Mouse (Mus musculus) kidney, adult 2 months (tissue): ENCODE measurements at regions not wholly inside any gene's neighbourhood (a gene's known extent, or its start where the extent isn't known, plus 50 kb on each side); places are given as distances from the start of the nearest gene placed in this dataset.

Source experiments
- DNase-seq: peaks from one replicate; pipeline ENCODE4 v3.0.0; 2021
- H3K27ac ChIP-seq: fragments of 200-500 bp; 2 replicates; pipeline ENCODE4 v1.5.1; 2012; ENCODE audit warnings: low read depth, low read length, control low read depth, inconsistent platforms; ENCODE audit not compliant: insufficient read depth
- H3K27me3 ChIP-seq: fragments of 200-500 bp; replicated peaks from 2 replicates; pipeline ENCODE4 v1.6.1; 2012; ENCODE audit warnings: mild to moderate bottlenecking, moderate library complexity, low read length, inconsistent platforms; ENCODE audit not compliant: control insufficient read depth, insufficient read depth
- H3K36me3 ChIP-seq: fragments of 200-500 bp; 2 replicates; pipeline ENCODE4 v1.6.1; 2012; ENCODE audit warnings: mild to moderate bottlenecking, moderate library complexity, low read length, inconsistent platforms; ENCODE audit not compliant: control insufficient read depth, insufficient read depth
- H3K4me1 ChIP-seq: fragments of 200-500 bp; 2 replicates; pipeline ENCODE4 v1.6.1; 2011; ENCODE audit warnings: low read length; ENCODE audit not compliant: control insufficient read depth, insufficient read depth
- H3K4me3 ChIP-seq: fragments of 200-500 bp; 2 replicates; pipeline ENCODE4 v1.5.1; 2011; ENCODE audit warnings: mild to moderate bottlenecking, low read depth, low read length, control low read depth; ENCODE audit not compliant: insufficient read depth
- CTCF ChIP-seq: fragments of 200-500 bp; conservative IDR thresholded peaks from 2 replicates; pipeline ENCODE4 v1.5.1; 2011; ENCODE audit warnings: low read depth, mild to moderate bottlenecking, control low read depth, low read length, moderate library complexity, mixed read lengths; ENCODE audit not compliant: insufficient read depth, insufficient read length
- POLR2A ChIP-seq: fragments of 200-500 bp; IDR thresholded peaks from one replicate; pipeline ENCODE4 v1.6.1; 2011; ENCODE audit warnings: low read depth, low read length, control low read depth
- WGBS: fragments of 180-500 bp; shearing (Covaris S2); methylation state at CpG from one replicate; pipeline ENCODE4 v1.1.7; 2018; 5-methylcytosine and 5-hydroxymethylcytosine counted together

DNA sequence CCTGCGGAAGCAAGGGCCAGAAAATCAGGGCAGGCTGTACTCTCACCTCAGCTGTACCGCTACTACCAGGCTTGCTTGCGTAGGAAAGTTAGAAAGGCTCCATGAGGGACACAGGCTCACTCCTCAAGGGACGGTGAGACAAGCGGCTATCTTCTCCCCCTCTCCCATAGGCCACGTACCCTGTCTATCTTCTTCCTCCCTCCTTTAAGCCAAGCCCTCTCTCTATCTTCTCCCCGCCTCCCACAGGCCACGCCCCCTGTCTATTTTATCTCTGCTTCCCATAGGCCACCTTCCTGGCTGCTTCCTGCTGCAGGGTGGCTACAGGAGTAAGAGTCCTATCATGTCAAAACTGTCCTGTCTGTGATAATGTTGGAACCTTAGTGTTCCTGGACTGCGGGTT is 409.1 kb upstream of the Kcnab2 start:
- Histone ChIP-seq H3K27me3 (no peaks in the 10 kb centered on the region), H3K27ac (no peak overlapping the region), H3K36me3 (no peaks in the 10 kb centered on the region), H3K4me3 (no peak overlapping the region), H3K4me1 (peaks cover 2% of the 10 kb centered on the region; the same call in 1 of the 2 replicates)
- WGBS, result 83% methylated on average over 9 of the region's 9 CpGs
- DNase-seq, result no peak
- TF ChIP-seq CTCF (no peak), POLR2A (no peak)

DNA sequence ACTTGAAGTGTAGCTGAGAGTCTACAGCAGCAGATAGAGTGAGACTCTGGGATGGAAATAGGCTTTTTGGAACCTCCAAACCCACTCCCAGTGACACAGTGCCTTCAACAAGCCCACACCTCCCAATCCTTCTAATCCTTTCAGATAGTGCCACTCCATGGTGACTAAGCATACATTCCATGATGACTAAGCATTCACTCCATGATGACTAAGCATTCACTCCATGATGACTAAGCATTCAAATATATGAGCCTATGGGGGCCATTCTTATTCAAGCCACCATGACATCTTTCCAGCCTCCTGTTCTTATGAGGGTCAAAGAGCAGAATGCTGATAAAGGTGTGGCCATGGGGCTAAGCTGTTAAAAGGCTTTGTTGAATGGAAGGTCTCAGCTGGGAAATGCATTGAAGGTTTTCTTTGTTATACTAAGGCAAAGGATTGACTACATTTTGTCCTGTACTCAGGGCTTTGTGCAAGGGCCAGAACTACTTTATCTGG is 403.8 kb upstream of the Kcnab2 start:
- Histone ChIP-seq H3K4me3 (no peak overlapping the region), H3K4me1 (no peaks in the 10 kb centered on the region), H3K36me3 (no peaks in the 10 kb centered on the region), H3K27me3 (no peaks in the 10 kb centered on the region), H3K27ac (no peak overlapping the region)
- no peak for TF ChIP-seq CTCF
- no peak for TF ChIP-seq POLR2A
- no peak for DNase-seq

DNA sequence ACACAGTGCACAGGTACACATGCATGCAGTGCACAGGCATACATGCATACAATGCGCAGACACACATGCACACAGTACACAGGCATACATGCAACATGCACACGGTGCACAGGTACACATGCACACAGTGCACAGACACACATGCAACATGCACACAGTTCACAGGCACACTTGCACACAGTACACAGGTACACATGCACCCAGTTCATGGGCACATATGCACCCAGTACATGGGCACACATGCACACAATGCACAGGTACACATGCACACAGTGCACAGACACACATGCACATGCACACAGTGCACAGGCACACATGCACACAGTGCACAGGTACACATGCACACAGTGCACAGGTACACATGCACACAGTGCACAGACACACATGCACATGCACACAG is 402.7 kb upstream of the Kcnab2 start:
- TF ChIP-seq POLR2A, result no peak
- TF ChIP-seq CTCF, result no peak
- no peak for DNase-seq
- no peaks in the 10 kb centered on the region for H3K4me1 ChIP-seq
- H3K4me3 ChIP-seq, result no peak overlapping the region
- H3K36me3 ChIP-seq, result no peaks in the 10 kb centered on the region
- 97% methylated on average over 2 of the region's 2 CpGs for WGBS
- no peaks in the 10 kb centered on the region for H3K27me3 ChIP-seq
- no peak overlapping the region for H3K27ac ChIP-seq

DNA sequence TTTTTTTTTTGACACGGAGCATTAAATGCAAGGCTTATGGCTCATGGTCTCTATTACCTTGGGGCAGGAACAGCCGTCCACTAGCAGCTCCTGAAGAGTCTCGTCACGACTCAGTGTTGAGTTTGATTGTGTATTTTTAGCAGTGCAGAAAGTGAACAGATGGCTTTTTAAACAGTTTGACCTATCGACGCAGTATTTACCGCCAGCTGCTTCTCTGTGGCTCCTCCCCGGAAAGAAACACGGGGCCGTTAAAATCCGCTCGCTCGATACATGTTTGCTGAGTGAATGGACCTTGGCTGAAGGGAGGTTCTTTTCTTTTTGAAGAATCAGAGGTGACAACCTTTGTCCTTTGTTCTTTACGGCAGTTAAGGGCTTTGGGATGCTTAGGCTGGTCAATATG is 401.3 kb upstream of the Kcnab2 start:
- no peak overlapping the region for H3K27ac ChIP-seq
- TF ChIP-seq CTCF (no peak), POLR2A (no peak)
- H3K36me3 ChIP-seq, result no peaks in the 10 kb centered on the region
- no peak overlapping the region for H3K4me3 ChIP-seq
- no peak for DNase-seq
- 38% methylated on average over 14 of the region's 14 CpGs for WGBS
- no peaks in the 10 kb centered on the region for H3K27me3 ChIP-seq
- no peaks in the 10 kb centered on the region for H3K4me1 ChIP-seq

DNA sequence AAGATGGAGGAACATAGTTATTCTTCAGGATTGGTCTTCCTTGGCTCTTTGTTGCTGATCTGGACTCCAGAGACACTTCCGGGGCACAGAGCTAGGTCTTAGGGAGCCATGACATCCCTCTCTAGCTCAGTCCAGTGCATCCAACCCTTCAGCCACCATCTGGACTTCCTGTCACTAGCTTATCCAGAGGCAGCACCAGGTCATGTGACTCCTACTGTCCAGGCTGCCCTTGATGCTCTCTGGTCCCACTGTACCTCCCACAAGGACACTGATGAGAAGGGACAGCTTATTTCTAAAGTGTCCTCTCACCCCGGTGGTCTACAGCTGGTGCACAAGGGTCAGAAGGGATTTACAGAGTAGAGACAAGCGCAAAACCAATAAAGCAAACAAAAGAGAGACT is 400.7 kb upstream of the Kcnab2 start:
- DNase-seq, result no peak
- Histone ChIP-seq H3K27ac (no peak overlapping the region), H3K36me3 (no peaks in the 10 kb centered on the region), H3K27me3 (no peaks in the 10 kb centered on the region), H3K4me1 (no peaks in the 10 kb centered on the region), H3K4me3 (no peak overlapping the region)
- TF ChIP-seq CTCF (no peak), POLR2A (no peak)
- 64% methylated on average over 3 of the region's 3 CpGs for WGBS

DNA sequence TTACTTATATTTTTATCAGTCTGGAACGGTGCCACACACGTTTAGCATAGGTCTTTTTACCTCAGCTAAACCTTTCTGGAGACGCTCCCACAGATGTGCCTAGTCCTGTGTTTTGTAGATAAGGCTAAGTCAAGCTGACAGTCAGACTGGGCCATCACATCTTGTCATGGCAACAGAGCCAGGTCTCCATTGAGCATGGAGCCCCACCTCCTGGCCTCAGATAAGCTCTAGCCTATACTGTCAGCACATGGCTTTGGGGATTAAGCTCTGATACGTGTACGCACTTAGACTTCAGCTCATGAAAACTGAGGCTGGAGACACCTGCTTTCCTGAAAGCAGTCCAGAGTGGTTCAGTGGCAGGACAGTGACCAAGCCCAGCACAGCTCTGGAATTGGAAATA is 392.4 kb upstream of the Kcnab2 start:
- no peaks in the 10 kb centered on the region for H3K27me3 ChIP-seq
- TF ChIP-seq CTCF (no peak), POLR2A (no peak)
- H3K27ac ChIP-seq, result no peak overlapping the region
- 91% methylated on average over 5 of the region's 5 CpGs for WGBS
- no peaks in the 10 kb centered on the region for H3K4me1 ChIP-seq
- DNase-seq, result no peak
- H3K36me3 ChIP-seq, result no peaks in the 10 kb centered on the region
- H3K4me3 ChIP-seq, result no peak overlapping the region

DNA sequence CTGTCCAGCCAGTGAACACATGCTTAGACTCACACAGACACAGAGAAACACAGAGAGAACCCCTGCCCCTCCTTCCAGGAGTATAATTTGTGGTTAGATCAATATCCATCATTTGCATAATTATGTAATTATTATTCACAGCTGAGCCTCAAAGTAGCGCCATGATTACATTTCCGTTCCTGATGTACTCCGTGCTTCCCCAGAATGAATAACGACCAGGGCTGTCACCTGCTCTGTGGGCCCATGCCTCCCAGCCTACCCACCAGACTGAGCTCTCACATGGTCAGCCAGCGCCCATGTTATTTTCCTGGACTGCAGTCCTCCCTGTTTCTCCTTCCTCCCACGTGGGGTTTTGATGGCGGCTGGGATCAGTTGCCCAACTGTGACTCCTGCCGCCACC is 388.2 kb upstream of the Kcnab2 start:
- no peak for DNase-seq
- 55% methylated on average over 8 of the region's 8 CpGs for whole genome bisulfite sequencing
- H3K36me3 ChIP-seq, result no peaks in the 10 kb centered on the region
- no peaks in the 10 kb centered on the region for H3K27me3 ChIP-seq
- no peak overlapping the region for H3K27ac ChIP-seq
- TF ChIP-seq POLR2A, result no peak
- no peak for TF ChIP-seq CTCF
- H3K4me1 ChIP-seq, result no peaks in the 10 kb centered on the region
- no peak overlapping the region for H3K4me3 ChIP-seq
